Mouse (Mus musculus): ENCODE data around the gene Zic4. TPM values are rescaled to one million over a fixed set of nuclear protein-coding genes. Genes with fewer than 3 reads are reported as not detected.

Gene Zic4
- total RNA-seq, 2 experiments from 2014 or later = not detected

- ATAC-seq (ENCODE audit: poor library complexity, severe bottlenecking) = no peak
Measured at GRCm38 (mm10) chr9:91395066-91395772, 33.0 kb downstream of the Zic4 start.

GRCm38 (mm10) chr9:91399976-91400375 lies 37.8 kb downstream of the Zic4 start:
- ATAC-seq (ENCODE audit: poor library complexity, severe bottlenecking) = no peak

GRCm38 (mm10) chr9:91400482-91401093 lies 38.4 kb downstream of the Zic4 start:
- ATAC-seq (ENCODE audit: poor library complexity, severe bottlenecking) = no peak

- no peak for ATAC-seq (ENCODE audit: poor library complexity, severe bottlenecking)
Measured at GRCm38 (mm10) chr9:91401471-91401870, 39.3 kb downstream of the Zic4 start.

GRCm38 (mm10) chr9:91404229-91404628 lies 42.0 kb downstream of the Zic4 start:
- ATAC-seq (ENCODE audit: poor library complexity, severe bottlenecking) = no peak

- ATAC-seq (ENCODE audit: poor library complexity, severe bottlenecking) = no peak
Measured at GRCm38 (mm10) chr9:91404905-91405752, 42.9 kb downstream of the Zic4 start.

- no peak for ATAC-seq (ENCODE audit: poor library complexity, severe bottlenecking)
Measured at GRCm38 (mm10) chr9:91405753-91406178, 43.6 kb downstream of the Zic4 start.

- ATAC-seq (ENCODE audit: poor library complexity, severe bottlenecking) = no peak
Measured at GRCm38 (mm10) chr9:91406258-91406763, 44.1 kb downstream of the Zic4 start.

- ATAC-seq (ENCODE audit: poor library complexity, severe bottlenecking) = no peak
Measured at GRCm38 (mm10) chr9:91409771-91410170, 47.6 kb downstream of the Zic4 start.

GRCm38 (mm10) chr9:91414007-91414661 lies 51.9 kb downstream of the Zic4 start:
- ATAC-seq (ENCODE audit: poor library complexity, severe bottlenecking) = no peak

GRCm38 (mm10) chr9:91420441-91420840 lies 58.2 kb downstream of the Zic4 start:
- ATAC-seq (ENCODE audit: poor library complexity, severe bottlenecking) = no peak

Other genes starting within 250 kb of the Zic4 start
- not detected in 2 replicates for gene Zic1, start 3.4 kb downstream of the Zic4 start, total RNA-seq (2015)
- gene Zic1, start 3.4 kb downstream of the Zic4 start, total RNA-seq (2017) = not detected in 2 replicates